Mouse (Mus musculus): ENCODE data around the gene Fbxo21. TPM values are rescaled to one million over a fixed set of nuclear protein-coding genes. Genes with fewer than 3 reads are reported as not detected.

Gene Fbxo21
- polyA plus RNA-seq (2015; fragmentation: Illumina TruSeq; extraction: RNeasy Lipid Tissue Mini Kit (QIAGEN cat#74804); ENCODE audit: insufficient read depth, low read depth, low replicate concordance) = 5.4 TPM

GRCm38 (mm10) chr5:117976657-117977500 lies at the start of gene Fbxo21:
TSS of gene Fbxo21 (plus strand) at chr5:117976730.

GRCm38 (mm10) chr5:118027698-118028190 lies 51.2 kb downstream of the Fbxo21 start, which contains the start of gene Tesc:
TSS of gene Tesc (plus strand) at chr5:118027743.

Other genes with a start within 250 kb of the Fbxo21 start
- 0.30 TPM for gene Nos1, start 195.7 kb upstream of the Fbxo21 start, polyA plus RNA-seq (2015; fragmentation: Illumina TruSeq; extraction: RNeasy Lipid Tissue Mini Kit (QIAGEN cat#74804); ENCODE audit: insufficient read depth, low read depth, low replicate concordance)
- gene Tesc, start 51.0 kb downstream of the Fbxo21 start, polyA plus RNA-seq (2015; fragmentation: Illumina TruSeq; extraction: RNeasy Lipid Tissue Mini Kit (QIAGEN cat#74804); ENCODE audit: insufficient read depth, low read depth, low replicate concordance) = 2.6 TPM
- 7.7 TPM for gene Fbxw8, start 178.7 kb downstream of the Fbxo21 start, polyA plus RNA-seq (2015; fragmentation: Illumina TruSeq; extraction: RNeasy Lipid Tissue Mini Kit (QIAGEN cat#74804); ENCODE audit: insufficient read depth, low read depth, low replicate concordance)
- gene Hrk, start 187.9 kb downstream of the Fbxo21 start, polyA plus RNA-seq (2015; fragmentation: Illumina TruSeq; extraction: RNeasy Lipid Tissue Mini Kit (QIAGEN cat#74804); ENCODE audit: insufficient read depth, low read depth, low replicate concordance) = not detected

All from pancreas, adult 10 weeks (tissue).